Mouse (Mus musculus): Measurements from ENCODE around the gene Adam1a.
A peak's percentile ranks its signal among the peaks of the same experiment; 100 is the strongest.

Adam1a gene

DNA sequence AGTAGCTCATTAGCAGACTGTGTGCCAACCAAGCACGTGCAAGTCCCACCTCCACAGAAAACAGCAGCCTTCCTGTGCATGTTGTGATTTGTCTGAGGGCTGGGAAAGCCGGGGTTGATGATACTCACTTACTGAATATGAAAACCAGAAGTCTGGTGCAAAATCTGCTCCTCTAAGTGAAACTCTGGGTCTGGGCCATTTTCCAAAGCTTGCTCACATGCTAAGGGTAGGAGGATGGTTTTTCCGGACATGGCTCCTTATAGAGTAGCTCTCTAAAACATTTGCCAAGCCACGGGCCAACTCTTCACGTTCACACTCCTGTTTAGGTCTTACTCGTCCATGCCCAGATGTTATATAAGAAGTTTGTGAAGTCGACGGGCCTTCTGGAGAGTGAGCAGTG, 52.0 kb downstream of the Adam1a start:
- DNase-seq (ENCODE audit: low spot score), result peak; percentile 55

DNA sequence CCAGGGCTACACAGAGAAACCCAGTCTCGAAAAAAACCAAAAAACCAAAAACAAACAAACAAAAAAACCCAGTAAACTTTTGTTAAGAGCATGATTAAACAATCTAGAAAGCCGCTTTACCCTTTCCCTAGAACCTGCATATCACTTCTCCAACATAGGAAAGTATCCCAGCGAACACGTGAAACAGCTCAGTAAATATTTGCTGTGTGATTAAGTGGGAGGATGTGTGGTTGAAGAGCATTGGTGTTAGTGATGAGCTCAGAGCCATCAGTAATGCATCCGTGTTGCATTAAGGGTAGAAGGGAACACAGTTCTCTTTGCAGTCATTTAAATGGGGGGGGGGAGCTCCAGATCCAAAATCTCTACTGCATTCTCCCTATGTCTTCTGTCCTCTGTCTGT, 60.5 kb downstream of the Adam1a start:
- DNase-seq (ENCODE audit: low spot score), result no peak

DNA sequence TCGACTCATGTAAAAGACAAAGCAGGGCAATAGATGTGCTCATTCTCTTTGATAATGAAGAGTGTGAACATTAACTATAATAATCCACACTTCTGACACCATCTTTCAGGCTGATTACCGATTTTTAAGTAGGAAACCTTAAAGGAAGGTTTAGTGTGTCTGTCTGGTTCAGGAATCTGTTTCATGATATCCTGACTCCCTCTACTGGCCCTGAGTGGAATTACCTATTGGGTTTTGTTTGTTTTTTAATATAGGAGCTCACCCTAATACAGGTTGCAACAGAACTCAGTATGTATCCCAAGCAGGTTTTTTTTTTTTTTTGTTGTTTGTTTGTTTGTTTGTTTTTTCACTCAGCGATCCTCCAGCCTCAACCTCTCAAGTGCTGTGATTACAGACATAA, 67.6 kb downstream of the Adam1a start:
- DNase-seq (ENCODE audit: low spot score), result peak; percentile 69

DNA sequence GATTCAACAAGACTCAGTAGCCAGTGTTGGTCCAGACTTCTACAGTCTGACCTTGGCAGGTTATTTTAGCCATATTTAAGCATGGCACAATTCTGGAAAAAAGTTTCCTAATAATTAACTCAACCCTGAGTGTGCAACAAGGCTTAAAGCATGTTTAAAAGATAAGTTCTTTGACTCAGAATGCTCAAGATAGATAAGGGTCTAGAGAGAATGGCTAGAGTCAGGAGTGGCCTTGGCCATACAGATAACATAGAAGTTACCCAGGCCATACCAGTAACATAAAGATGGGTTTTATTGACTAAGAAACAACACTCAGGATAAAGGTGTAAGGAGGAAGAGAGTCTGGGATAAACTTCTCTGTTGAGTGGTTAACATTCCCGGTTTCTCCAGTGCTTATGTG, 69.2 kb downstream of the Adam1a start:
- no peak for DNase-seq (ENCODE audit: low spot score)

DNA sequence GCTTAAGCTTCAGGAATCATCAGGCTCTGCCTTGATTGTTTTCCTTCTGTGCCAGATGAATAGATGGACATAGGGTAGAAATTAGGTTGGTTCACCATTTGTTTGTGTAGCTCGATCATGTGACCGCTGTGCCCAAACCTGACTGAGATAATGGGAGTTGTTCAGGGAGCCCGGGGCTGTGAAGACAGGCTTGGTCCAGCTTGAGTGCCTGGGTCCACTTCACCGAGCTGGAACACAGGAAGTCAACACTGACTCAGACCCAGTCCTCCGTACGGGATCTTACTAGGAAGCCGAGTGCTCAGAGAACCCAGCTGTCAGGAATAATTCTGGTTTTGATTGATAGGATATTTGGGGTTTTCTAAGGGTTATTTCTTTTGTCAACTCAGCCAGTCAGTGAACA, 70.7 kb downstream of the Adam1a start:
- DNase-seq (ENCODE audit: low spot score), result no peak

DNA sequence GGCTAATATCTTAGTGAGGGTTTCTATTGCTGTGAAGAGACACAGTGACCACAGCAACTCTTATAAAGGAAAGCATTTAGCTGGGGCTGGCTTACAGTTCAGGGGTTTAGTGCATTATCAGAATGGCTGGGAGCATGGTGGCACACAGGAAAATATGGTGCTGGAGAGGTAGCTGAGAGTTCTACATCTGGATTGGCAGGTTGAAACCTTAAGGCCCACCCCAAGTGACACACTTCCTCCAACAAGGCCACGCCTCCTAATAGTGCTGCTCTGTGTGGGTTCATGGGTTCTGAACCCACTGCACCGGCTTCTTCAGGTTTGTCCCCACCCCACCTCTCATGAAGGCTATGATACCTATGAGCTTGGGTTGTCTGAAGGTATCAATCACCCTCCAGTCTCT, 72.9 kb downstream of the Adam1a start:
- DNase-seq (ENCODE audit: low spot score), result no peak

DNA sequence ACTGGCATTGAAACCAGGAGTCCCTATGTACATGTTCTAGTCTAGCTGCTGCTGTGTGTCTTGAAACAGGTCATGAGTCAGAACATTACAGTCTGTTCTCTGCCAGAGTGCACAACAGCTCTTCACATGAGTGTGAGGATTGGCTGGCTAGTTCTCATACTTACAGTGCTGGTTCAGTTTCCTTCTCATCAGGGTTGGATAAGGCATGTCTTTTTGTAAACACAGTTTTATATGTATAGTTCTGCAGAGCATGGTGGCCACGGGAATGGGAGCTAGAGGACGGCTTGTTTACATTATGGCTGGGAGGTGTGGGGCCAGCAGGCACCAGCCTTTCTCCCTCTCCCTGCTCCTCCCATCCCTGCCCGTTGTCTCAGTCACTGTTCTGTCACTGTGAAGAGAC, 75.7 kb downstream of the Adam1a start:
- DNase-seq (ENCODE audit: low spot score), result no peak
